In genomic region chr5:123489112-123489785, GRCm38 (mm10) we compare ENCODE assay signal across 10 mouse cellular contexts. TPM values are rescaled to one million over a fixed set of nuclear protein-coding genes. Genes with fewer than 3 reads are reported as not detected.
DNase-seq lines count a peak whose midpoint lies in the region; ATAC-seq and TF ChIP-seq lines count a peak whose summit lies in the region.
"Had no signal": no experiment of that assay in that cellular context is flagged by ENCODE, and none has a peak within 500 bp of the region (broad histone marks: within the 10 kb centered on the region; RNA-seq: fewer than 3 reads in every experiment).

Gene Lrrc43, plus strand, starts transcription at chr5:123489305.
Gene Il31, minus strand, starts transcription at chr5:123489489.

- H3K4me3 ChIP-seq in embryonic facial prominence, embryonic 13.5 days = peak within 1 kb of the TSS; percentile 20
- peak within 1 kb of the TSS; percentile 24 for H3K4me3 ChIP-seq in hindbrain, postnatal 0 days (ENCODE audit: low read length)
- H3K4me3 ChIP-seq in neural tube, embryonic 12.5 days = peak within 1 kb of the TSS; percentile 15; the same call in 1 of the 2 replicates

- no peak for TF ChIP-seq CTCF in hindbrain, postnatal 0 days (IDR thresholded peaks at IDR 0.05; ENCODE audit: low read depth)

- ATAC-seq in embryonic facial prominence, embryonic 13.5 days (ENCODE audit: insufficient number of reproducible peaks, insufficient read depth, low FRiP score, low TSS enrichment, low read depth) = no peak
- peak; percentile 76 for ATAC-seq in hindbrain, postnatal 0 days
- 0 out of 2 replicates have a peak, but pooled peaks have one; percentile 33 for ATAC-seq in neural tube, embryonic 12.5 days (ENCODE audit: low FRiP score, low read depth)
- ATAC-seq: Patski had no signal

- H3K9me3 ChIP-seq in embryonic facial prominence, embryonic 13.5 days = no peaks in the 10 kb centered on the region
- no peaks in the 10 kb centered on the region for H3K9me3 ChIP-seq in hindbrain, postnatal 0 days (ENCODE audit: low read length)
- H3K9me3 ChIP-seq in neural tube, embryonic 12.5 days = no peaks in the 10 kb centered on the region

- H3K27ac ChIP-seq in embryonic facial prominence, embryonic 13.5 days = no peak within 1 kb of the TSS
- H3K27ac ChIP-seq in hindbrain, postnatal 0 days = no peak within 1 kb of the TSS
- no peak within 1 kb of the TSS for H3K27ac ChIP-seq in neural tube, embryonic 12.5 days

- 10% methylated on average over 25 of the region's 25 CpGs for WGBS in embryonic facial prominence, embryonic 13.5 days
- WGBS in hindbrain, postnatal 0 days = 6% methylated on average over 25 of the region's 25 CpGs
- 9% methylated on average over 25 of the region's 25 CpGs for WGBS in neural tube, embryonic 12.5 days

- H3K27me3 ChIP-seq in embryonic facial prominence, embryonic 13.5 days = peaks cover 9% of the 10 kb centered on the region; the same call in 1 of the 2 replicates
- no peaks in the 10 kb centered on the region for H3K27me3 ChIP-seq in hindbrain, postnatal 0 days (ENCODE audit: insufficient read depth, low read length)
- H3K27me3 ChIP-seq in neural tube, embryonic 12.5 days (replicated peaks) = no peaks in the 10 kb centered on the region

- peaks cover 12% of the 10 kb centered on the region for H3K4me1 ChIP-seq in embryonic facial prominence, embryonic 13.5 days
- peaks cover 7% of the 10 kb centered on the region; the same call in 1 of the 2 replicates for H3K4me1 ChIP-seq in hindbrain, postnatal 0 days (ENCODE audit: insufficient read depth, low read length)
- H3K4me1 ChIP-seq in neural tube, embryonic 12.5 days = peaks cover 5% of the 10 kb centered on the region

- DNase-seq in left cerebral cortex, postnatal 4 days = peak; percentile 40
- DNase-seq in left cerebral cortex, adult 9 months (ENCODE audit: low spot score in 2 of 2) = no peak
- peak; percentile 71 for DNase-seq in hindbrain, postnatal 0 days (ENCODE audit: low spot score)
- DNase-seq in adrenal gland, adult 8-10 months = no peak
- DNase-seq in ovary, postnatal 14 days (ENCODE audit: low spot score) = no peak
- no peak for DNase-seq in adrenal gland, adult 2 months

- H3K4me2 ChIP-seq in embryonic facial prominence, embryonic 13.5 days = peak within 1 kb of the TSS; percentile 52
- H3K4me2 ChIP-seq in hindbrain, postnatal 0 days (ENCODE audit: low read depth, low read length) = peak within 1 kb of the TSS; percentile 56
- H3K4me2 ChIP-seq in neural tube, embryonic 12.5 days (replicated peaks) = peak within 1 kb of the TSS; percentile 63

- no peak within 1 kb of the TSS for H3K9ac ChIP-seq in embryonic facial prominence, embryonic 13.5 days
- H3K9ac ChIP-seq in hindbrain, postnatal 0 days (replicated peaks; ENCODE audit: low read length) = peak within 1 kb of the TSS; percentile 28; the same call in 1 of the 2 replicates
- H3K9ac ChIP-seq in neural tube, embryonic 12.5 days = 0 out of 2 replicates have a peak within 1 kb of the TSS, but pooled peaks have one; percentile 14

- no peaks in the 10 kb centered on the region for H3K36me3 ChIP-seq in embryonic facial prominence, embryonic 13.5 days
- H3K36me3 ChIP-seq in hindbrain, postnatal 0 days (ENCODE audit: insufficient read depth, low read length) = no peaks in the 10 kb centered on the region
- no peaks in the 10 kb centered on the region for H3K36me3 ChIP-seq in neural tube, embryonic 12.5 days

- intact Hi-C loops in left cerebral cortex, postnatal 4 days (cut with DNase I) = no loop called here

RNA-seq across cellular contexts. Expression of gene Lrrc43, which starts in this region (rescaled TPM):
- total RNA-seq in left cerebral cortex, postnatal 4 days (2021) = 1 to 10 TPM; 1.3 to 1.7 TPM
- 0.12 TPM in 1 of 2 replicates, not detected in the other for polyA plus RNA-seq in embryonic facial prominence, embryonic 13.5 days (2015; fragmentation: Nextera tagmentation; extraction: Ambion mirVana)
- 0.10 TPM in 1 of 2 replicates, not detected in the other for total RNA-seq in hindbrain, postnatal 0 days (2014; rRNA removed)
- 0.88 and 0.98 TPM in 2 replicates for polyA plus RNA-seq in hindbrain, postnatal 0 days (2015; fragmentation: Nextera tagmentation; extraction: Ambion mirVana)
- 0.09 TPM in 1 of 2 replicates, not detected in the other for polyA plus RNA-seq in neural tube, embryonic 12.5 days (2016; fragmentation: Nextera tagmentation; extraction: Ambion mirVana)
- total RNA-seq in adrenal gland, adult 8-10 months (2022) = not detected
- not detected for total RNA-seq in adrenal gland, adult 2 months (2021)
- polyA plus RNA-seq in adrenal gland, adult 2 months (2012; rRNA removed) = not detected in 2 replicates
- polyA plus RNA-seq: Patski had no signal

RNA-seq across cellular contexts. Expression of gene Il31, which starts in this region (rescaled TPM):
- not detected for total RNA-seq in left cerebral cortex, postnatal 4 days (2021)
- not detected in 2 replicates for polyA plus RNA-seq in embryonic facial prominence, embryonic 13.5 days (2015; fragmentation: Nextera tagmentation; extraction: Ambion mirVana)
- total RNA-seq in hindbrain, postnatal 0 days (2014; rRNA removed) = not detected in 2 replicates
- polyA plus RNA-seq in hindbrain, postnatal 0 days (2015; fragmentation: Nextera tagmentation; extraction: Ambion mirVana) = not detected in 2 replicates
- polyA plus RNA-seq in neural tube, embryonic 12.5 days (2016; fragmentation: Nextera tagmentation; extraction: Ambion mirVana) = not detected in 2 replicates
- total RNA-seq in adrenal gland, adult 8-10 months (2022) = not detected
- not detected for total RNA-seq in adrenal gland, adult 2 months (2021)
- not detected in 2 replicates for polyA plus RNA-seq in adrenal gland, adult 2 months (2012; rRNA removed)
- polyA plus RNA-seq: gonadal fat pad, adult 2 months; Patski had no signal

Comparison
In these comparisons a context has a peak if more than half of its experiments do, and no peak if none do; other contexts are left out.
1. Peak in DNase-seq, ATAC-seq, H3K4me3 ChIP-seq, H3K9ac ChIP-seq and H3K4me2 ChIP-seq in hindbrain, postnatal 0 days; RNA of the genes that start here not detected or under 1 TPM.
2. Peak in ATAC-seq, H3K4me3 ChIP-seq, H3K9ac ChIP-seq and H3K4me2 ChIP-seq in neural tube, embryonic 12.5 days; RNA of the genes that start here not detected or under 1 TPM.